Mouse (Mus musculus): ENCODE results near the gene Crot. TPM values are rescaled to one million over a fixed set of nuclear protein-coding genes. Genes with fewer than 3 reads are reported as not detected.
A peak's percentile ranks its signal among the peaks of the same experiment; 100 is the strongest.

The Crot gene
- 19.6 and 24.9 TPM in 2 replicates for polyA plus RNA-seq (2015; fragmentation: Nextera tagmentation; extraction: Ambion mirVana)

DNA sequence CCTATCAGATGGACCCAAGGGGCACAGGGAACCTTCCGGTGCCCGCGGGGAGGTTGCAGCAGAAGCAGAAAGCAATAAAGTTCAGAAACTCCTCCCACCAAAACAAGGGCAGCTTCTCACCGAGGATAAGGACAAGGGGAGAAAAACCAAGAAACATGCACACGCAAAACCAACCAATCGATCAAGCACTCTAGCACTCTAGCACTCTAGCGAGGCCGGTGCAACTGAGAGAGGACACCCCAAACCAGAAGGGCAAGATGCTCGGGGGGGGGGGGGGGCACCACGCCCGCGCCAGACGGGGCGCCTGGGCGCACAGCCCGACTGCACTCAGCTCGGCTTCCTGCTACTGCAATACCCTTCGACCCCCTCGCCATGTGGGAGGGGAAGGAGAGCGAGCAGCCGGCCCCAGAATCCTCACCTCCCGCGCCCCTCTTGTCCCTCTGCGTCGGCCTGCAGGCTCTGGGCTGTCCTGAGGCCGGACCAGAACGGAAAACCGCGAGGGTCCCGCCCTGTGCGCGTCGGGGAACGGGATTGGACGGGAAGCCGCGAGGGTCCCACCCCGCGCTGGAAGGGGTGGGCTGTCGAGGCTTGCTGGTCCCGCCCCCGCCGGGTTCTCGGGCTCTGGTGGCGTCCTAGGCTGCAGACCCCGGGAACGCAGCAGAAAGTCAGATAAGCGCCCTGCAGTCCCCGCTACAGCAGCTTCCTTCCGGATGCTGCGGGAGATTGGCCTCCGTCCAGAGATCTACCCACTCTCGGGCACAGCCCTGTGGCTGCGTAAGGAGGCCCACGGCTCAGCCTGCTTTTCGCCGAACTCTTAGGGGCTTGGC is at the start of gene Crot:
TSS of gene Crot (minus strand) at position 639 of the 827 bp plus-strand sequence.
- H3K9me3 ChIP-seq (ENCODE audit: control insufficient read depth, low read length): no peaks in the 10 kb centered on the region
- H3K4me3 ChIP-seq (replicated peaks; ENCODE audit: low read length): peak within 1 kb of the TSS; percentile 77
- no peaks in the 10 kb centered on the region for H3K27me3 ChIP-seq (replicated peaks; ENCODE audit: control insufficient read depth, insufficient read depth, low read length)
- no peaks in the 10 kb centered on the region for H3K36me3 ChIP-seq (ENCODE audit: control insufficient read depth, insufficient read depth)
- peak within 1 kb of the TSS; percentile 92 for H3K27ac ChIP-seq (ENCODE audit: low read length)
- peak within 1 kb of the TSS; percentile 93 for H3K4me2 ChIP-seq (ENCODE audit: low read length)
- peak; percentile 100 for ATAC-seq
- peak within 1 kb of the TSS; percentile 86 for H3K9ac ChIP-seq (replicated peaks; ENCODE audit: low read depth, low read length)
- peaks cover 12% of the 10 kb centered on the region for H3K4me1 ChIP-seq (replicated peaks; ENCODE audit: control insufficient read depth, insufficient read depth, low read length)
- WGBS: under 1% methylated on average over 55 of the region's 57 CpGs

DNA sequence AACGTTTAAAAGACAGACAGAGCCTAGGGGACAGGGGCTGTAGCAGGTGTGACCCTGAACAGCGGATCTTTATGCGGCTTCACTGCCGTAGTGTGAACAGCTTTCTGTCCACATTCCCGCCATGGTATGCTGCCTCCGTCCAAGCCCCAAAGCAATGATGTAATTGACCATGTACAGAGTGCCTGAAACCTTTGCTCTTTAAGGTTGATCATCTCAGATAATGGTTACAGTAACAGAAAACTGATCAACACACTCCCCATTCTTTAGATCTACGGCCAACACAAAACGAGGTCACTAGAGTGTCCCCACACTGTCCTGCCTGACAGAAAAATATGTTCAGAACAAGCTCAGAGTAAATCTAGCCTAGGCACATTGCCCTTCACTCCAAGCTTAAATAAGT is 48.8 kb upstream of the Crot start:
- Histone ChIP-seq H3K9me3 (ENCODE audit: control insufficient read depth, low read length) (no peaks in the 10 kb centered on the region), H3K4me3 (replicated peaks; ENCODE audit: low read length) (no peak overlapping the region), H3K4me1 (replicated peaks; ENCODE audit: control insufficient read depth, insufficient read depth, low read length) (0 out of 2 replicates have a peak, but pooled peaks cover 2% of the 10 kb centered on the region), H3K9ac (replicated peaks; ENCODE audit: low read depth, low read length) (no peak overlapping the region), H3K27me3 (replicated peaks; ENCODE audit: control insufficient read depth, insufficient read depth, low read length) (no peaks in the 10 kb centered on the region), H3K36me3 (ENCODE audit: control insufficient read depth, insufficient read depth) (no peaks in the 10 kb centered on the region), H3K27ac (ENCODE audit: low read length) (no peak overlapping the region), H3K4me2 (ENCODE audit: low read length) (no peak overlapping the region)
- WGBS: 84% methylated on average over 8 of the region's 8 CpGs
- ATAC-seq: no peak

DNA sequence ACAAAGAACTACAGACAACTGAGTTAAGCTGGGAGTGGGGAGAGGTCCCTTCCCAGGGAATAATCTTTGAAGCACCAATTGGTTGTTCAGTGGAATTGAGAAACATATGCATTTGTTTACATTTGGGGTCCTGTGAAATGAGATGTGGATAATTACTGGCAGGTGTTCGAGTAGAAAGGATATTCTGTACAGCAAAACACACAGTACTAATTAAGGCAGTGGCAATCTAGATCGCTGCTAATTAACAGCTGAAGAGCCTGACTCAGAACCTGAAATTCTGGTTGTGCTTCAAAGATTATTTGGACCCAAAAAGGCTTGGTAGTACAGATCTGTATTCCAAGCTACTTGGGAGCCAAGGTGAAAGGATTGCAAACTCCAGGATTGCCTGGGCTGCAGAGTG is 47.7 kb upstream of the Crot start:
- H3K4me1 ChIP-seq (replicated peaks; ENCODE audit: control insufficient read depth, insufficient read depth, low read length): 0 out of 2 replicates have a peak, but pooled peaks cover 2% of the 10 kb centered on the region
- WGBS: 12% methylated on average over 2 of the region's 2 CpGs
- no peak overlapping the region for H3K27ac ChIP-seq (ENCODE audit: low read length)
- H3K27me3 ChIP-seq (replicated peaks; ENCODE audit: control insufficient read depth, insufficient read depth, low read length): no peaks in the 10 kb centered on the region
- H3K36me3 ChIP-seq (ENCODE audit: control insufficient read depth, insufficient read depth): no peaks in the 10 kb centered on the region
- H3K9me3 ChIP-seq (ENCODE audit: control insufficient read depth, low read length): no peaks in the 10 kb centered on the region
- peak; percentile 58; the same call in 1 of the 2 replicates for ATAC-seq
- H3K4me3 ChIP-seq (replicated peaks; ENCODE audit: low read length): no peak overlapping the region
- no peak overlapping the region for H3K9ac ChIP-seq (replicated peaks; ENCODE audit: low read depth, low read length)
- no peak overlapping the region for H3K4me2 ChIP-seq (ENCODE audit: low read length)

DNA sequence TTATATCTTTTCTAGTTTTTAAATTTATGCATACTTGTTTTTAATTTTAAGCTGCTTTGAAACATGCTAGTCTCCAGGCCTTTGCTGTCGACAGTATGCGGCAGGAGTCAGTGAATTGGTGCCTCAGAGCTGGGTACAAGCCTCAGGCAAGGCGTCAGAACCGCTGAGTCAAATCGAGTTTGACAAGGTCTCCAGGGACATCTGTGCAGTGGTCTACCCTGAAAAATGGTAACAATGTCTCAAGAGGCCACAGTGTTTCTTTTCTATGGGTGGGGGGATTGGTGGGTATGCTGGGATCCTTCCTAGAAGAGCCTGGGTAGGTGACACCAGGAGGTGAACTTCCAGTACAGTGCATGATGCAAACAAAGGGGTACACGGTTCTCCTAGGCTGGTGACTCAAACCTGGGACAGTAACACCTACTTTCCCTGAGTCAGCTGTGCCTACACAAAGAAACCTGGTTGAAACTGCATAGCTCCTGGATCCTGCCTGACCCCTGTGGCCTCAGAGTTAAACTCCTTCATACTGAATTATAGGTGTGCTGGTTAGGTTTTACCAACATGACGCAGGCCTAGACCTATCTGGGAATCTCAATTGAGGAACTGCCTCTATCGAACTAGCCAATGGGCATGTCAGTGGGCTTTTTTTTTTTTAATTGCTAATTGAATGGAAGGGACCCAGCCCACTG is 46.6 kb upstream of the Crot start:
- Histone ChIP-seq H3K27ac (ENCODE audit: low read length) (no peak overlapping the region), H3K27me3 (replicated peaks; ENCODE audit: control insufficient read depth, insufficient read depth, low read length) (no peaks in the 10 kb centered on the region), H3K4me1 (replicated peaks; ENCODE audit: control insufficient read depth, insufficient read depth, low read length) (0 out of 2 replicates have a peak, but pooled peaks cover 2% of the 10 kb centered on the region), H3K4me2 (ENCODE audit: low read length) (no peak overlapping the region), H3K4me3 (replicated peaks; ENCODE audit: low read length) (no peak overlapping the region), H3K9ac (replicated peaks; ENCODE audit: low read depth, low read length) (no peak overlapping the region), H3K9me3 (ENCODE audit: control insufficient read depth, low read length) (no peaks in the 10 kb centered on the region), H3K36me3 (ENCODE audit: control insufficient read depth, insufficient read depth) (no peaks in the 10 kb centered on the region)
- ATAC-seq: no peak
- WGBS: 67% methylated on average over 8 of the region's 8 CpGs

DNA sequence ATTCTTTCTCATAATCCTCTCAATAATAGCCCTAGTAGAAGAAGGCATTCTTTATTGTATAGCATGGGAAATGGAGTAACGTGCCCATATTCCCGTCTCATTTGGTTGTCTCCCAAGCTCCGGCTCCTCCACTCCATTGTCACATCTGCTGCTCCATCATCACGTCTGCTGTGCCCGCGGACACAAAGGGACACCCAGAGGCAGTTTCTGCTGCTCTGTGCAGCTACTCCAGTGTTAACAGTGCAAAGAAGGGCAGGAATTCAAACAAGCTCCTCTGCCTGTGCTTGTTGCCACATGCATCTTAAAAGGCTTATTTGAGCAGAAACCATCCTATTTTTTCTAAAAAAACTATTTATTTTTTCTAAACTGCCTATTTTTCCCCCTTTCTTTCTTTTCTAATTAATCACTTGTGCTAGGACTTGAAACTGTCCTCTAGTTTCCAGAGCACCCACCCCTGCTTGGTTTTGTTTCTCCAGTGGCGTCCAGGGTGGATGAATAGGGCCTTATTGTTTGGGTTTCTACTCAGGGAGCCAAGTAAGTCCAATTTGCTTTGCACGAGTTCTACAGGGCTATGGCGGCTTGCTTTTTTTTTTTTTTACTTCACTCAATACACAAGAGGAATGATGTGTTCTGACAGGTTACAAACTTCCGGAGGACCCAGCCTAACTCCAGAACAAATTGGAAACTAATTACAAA is 45.7 kb upstream of the Crot start:
- H3K4me3 ChIP-seq (replicated peaks; ENCODE audit: low read length): no peak overlapping the region
- no peaks in the 10 kb centered on the region for H3K27me3 ChIP-seq (replicated peaks; ENCODE audit: control insufficient read depth, insufficient read depth, low read length)
- WGBS: 7% methylated on average over 10 of the region's 10 CpGs
- H3K27ac ChIP-seq (ENCODE audit: low read length): no peak overlapping the region
- peak; percentile 47; the same call in 1 of the 2 replicates for ATAC-seq
- 0 out of 2 replicates have a peak, but pooled peaks cover 2% of the 10 kb centered on the region for H3K4me1 ChIP-seq (replicated peaks; ENCODE audit: control insufficient read depth, insufficient read depth, low read length)
- H3K9ac ChIP-seq (replicated peaks; ENCODE audit: low read depth, low read length): no peak overlapping the region
- H3K9me3 ChIP-seq (ENCODE audit: control insufficient read depth, low read length): no peaks in the 10 kb centered on the region
- H3K36me3 ChIP-seq (ENCODE audit: control insufficient read depth, insufficient read depth): no peaks in the 10 kb centered on the region
- H3K4me2 ChIP-seq (ENCODE audit: low read length): no peak overlapping the region

DNA sequence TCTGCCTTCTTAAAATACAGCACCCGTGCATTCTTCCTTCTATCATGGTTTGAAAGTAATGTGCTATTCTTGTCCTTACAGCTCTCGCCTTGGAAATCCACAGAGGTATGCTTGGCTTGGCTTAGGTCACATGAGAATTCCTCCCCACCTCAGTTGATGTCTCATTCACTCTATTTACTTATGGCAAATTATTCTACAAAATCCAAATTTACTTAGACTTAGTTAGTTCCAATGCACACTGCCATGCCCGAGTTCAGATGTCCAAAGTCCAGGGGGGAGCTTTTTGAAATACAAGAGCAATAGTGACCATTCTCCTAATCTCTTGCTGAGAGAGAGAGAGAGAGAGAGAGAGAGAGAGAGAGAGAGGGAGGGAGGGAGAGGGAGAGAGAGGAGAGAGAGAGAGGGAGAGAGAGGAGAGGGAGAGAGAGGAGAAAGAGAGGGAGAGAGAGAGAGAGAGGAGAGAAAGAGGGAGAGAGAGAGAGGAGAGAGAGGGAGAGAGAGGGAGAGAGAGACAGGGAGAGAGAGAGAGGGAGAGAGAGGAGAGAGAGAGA is 43.6 kb upstream of the Crot start:
- Histone ChIP-seq H3K9ac (replicated peaks; ENCODE audit: low read depth, low read length) (no peak overlapping the region), H3K4me1 (replicated peaks; ENCODE audit: control insufficient read depth, insufficient read depth, low read length) (0 out of 2 replicates have a peak, but pooled peaks cover 2% of the 10 kb centered on the region), H3K9me3 (ENCODE audit: control insufficient read depth, low read length) (no peaks in the 10 kb centered on the region), H3K27ac (ENCODE audit: low read length) (no peak overlapping the region), H3K4me2 (ENCODE audit: low read length) (no peak overlapping the region), H3K4me3 (replicated peaks; ENCODE audit: low read length) (no peak overlapping the region), H3K27me3 (replicated peaks; ENCODE audit: control insufficient read depth, insufficient read depth, low read length) (no peaks in the 10 kb centered on the region), H3K36me3 (ENCODE audit: control insufficient read depth, insufficient read depth) (no peaks in the 10 kb centered on the region)
- ATAC-seq: no peak
- WGBS: 85% methylated on average over 3 of the region's 3 CpGs

DNA sequence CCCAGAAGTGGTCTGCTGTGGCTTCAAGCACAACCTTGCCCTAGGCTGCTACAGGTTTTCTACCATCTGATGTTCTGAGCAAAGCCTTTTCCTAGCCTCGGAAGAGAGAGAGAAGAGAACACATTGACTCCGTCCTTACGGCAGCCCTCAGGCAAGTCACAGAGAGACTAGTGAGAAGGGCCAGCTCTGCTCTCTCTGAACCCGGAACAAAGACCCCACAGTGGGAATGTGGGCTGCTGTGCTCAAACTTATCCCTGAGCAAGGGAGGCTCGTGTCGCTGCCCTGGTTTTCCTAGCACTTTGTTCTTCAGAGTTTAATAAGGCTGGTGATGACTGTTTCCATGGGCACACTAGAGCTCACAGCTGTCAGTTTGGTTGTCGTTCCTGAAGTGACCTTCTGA is 42.9 kb upstream of the Crot start:
- Histone ChIP-seq H3K9ac (replicated peaks; ENCODE audit: low read depth, low read length) (no peak overlapping the region), H3K27me3 (replicated peaks; ENCODE audit: control insufficient read depth, insufficient read depth, low read length) (no peaks in the 10 kb centered on the region), H3K4me3 (replicated peaks; ENCODE audit: low read length) (no peak overlapping the region), H3K4me1 (replicated peaks; ENCODE audit: control insufficient read depth, insufficient read depth, low read length) (0 out of 2 replicates have a peak, but pooled peaks cover 2% of the 10 kb centered on the region), H3K9me3 (ENCODE audit: control insufficient read depth, low read length) (no peaks in the 10 kb centered on the region), H3K36me3 (ENCODE audit: control insufficient read depth, insufficient read depth) (no peaks in the 10 kb centered on the region), H3K4me2 (ENCODE audit: low read length) (no peak overlapping the region), H3K27ac (ENCODE audit: low read length) (no peak overlapping the region)
- 56% methylated on average over 7 of the region's 7 CpGs for WGBS
- no peak for ATAC-seq

DNA sequence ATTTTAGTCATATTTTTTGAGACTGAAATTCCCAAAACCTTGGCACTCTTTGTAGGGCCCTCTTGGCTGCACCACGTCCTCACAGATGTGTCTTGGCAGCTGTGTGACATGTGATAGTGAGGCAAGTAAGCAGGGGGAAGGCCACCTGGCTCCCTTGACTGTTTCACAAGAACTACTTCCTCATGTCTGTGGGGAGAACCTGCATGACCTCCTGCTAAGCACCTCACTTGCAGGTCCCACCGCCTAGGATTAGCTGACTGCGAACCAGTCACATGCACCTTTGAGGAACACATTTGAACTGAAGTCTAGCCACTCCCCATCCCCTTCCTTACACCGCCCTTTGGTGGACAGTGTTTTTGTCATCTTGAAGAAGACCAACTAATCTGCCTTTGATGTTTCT is 40.2 kb upstream of the Crot start:
- H3K36me3 ChIP-seq (ENCODE audit: control insufficient read depth, insufficient read depth): no peaks in the 10 kb centered on the region
- no peaks in the 10 kb centered on the region for H3K4me1 ChIP-seq (replicated peaks; ENCODE audit: control insufficient read depth, insufficient read depth, low read length)
- H3K4me3 ChIP-seq (replicated peaks; ENCODE audit: low read length): no peak overlapping the region
- no peak for ATAC-seq
- no peaks in the 10 kb centered on the region for H3K27me3 ChIP-seq (replicated peaks; ENCODE audit: control insufficient read depth, insufficient read depth, low read length)
- no peak overlapping the region for H3K27ac ChIP-seq (ENCODE audit: low read length)
- no peaks in the 10 kb centered on the region for H3K9me3 ChIP-seq (ENCODE audit: control insufficient read depth, low read length)
- no peak overlapping the region for H3K9ac ChIP-seq (replicated peaks; ENCODE audit: low read depth, low read length)
- no peak overlapping the region for H3K4me2 ChIP-seq (ENCODE audit: low read length)
- 78% methylated on average over 4 of the region's 4 CpGs for WGBS

DNA sequence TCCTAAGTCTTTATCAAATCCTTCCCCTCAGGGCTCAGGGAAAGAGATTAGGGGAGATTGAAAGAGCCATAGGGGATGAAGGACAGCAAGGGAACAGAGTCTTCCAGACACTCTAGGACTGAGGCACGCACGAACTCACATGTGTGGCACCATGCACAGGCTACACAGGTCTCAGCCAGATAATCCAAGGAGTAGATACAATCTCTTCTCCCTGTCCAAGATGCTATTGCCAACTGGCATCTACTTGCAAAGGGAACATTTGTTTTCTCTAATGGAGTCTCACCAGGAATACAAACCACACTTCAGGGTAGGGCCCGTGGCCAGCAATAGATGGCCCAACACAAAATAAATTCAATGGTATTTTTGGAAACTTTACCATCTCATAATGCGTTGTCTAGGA is 38.3 kb upstream of the Crot start:
- Histone ChIP-seq H3K4me1 (replicated peaks; ENCODE audit: control insufficient read depth, insufficient read depth, low read length) (no peaks in the 10 kb centered on the region), H3K27me3 (replicated peaks; ENCODE audit: control insufficient read depth, insufficient read depth, low read length) (no peaks in the 10 kb centered on the region), H3K36me3 (ENCODE audit: control insufficient read depth, insufficient read depth) (no peaks in the 10 kb centered on the region), H3K9me3 (ENCODE audit: control insufficient read depth, low read length) (no peaks in the 10 kb centered on the region), H3K9ac (replicated peaks; ENCODE audit: low read depth, low read length) (no peak overlapping the region), H3K4me2 (ENCODE audit: low read length) (no peak overlapping the region), H3K27ac (ENCODE audit: low read length) (no peak overlapping the region), H3K4me3 (replicated peaks; ENCODE audit: low read length) (no peak overlapping the region)
- WGBS: 80% methylated on average over 4 of the region's 4 CpGs
- ATAC-seq: no peak
